Mouse (Mus musculus): ENCODE measurements around the gene Zfp266.

The Zfp266 gene

DNA sequence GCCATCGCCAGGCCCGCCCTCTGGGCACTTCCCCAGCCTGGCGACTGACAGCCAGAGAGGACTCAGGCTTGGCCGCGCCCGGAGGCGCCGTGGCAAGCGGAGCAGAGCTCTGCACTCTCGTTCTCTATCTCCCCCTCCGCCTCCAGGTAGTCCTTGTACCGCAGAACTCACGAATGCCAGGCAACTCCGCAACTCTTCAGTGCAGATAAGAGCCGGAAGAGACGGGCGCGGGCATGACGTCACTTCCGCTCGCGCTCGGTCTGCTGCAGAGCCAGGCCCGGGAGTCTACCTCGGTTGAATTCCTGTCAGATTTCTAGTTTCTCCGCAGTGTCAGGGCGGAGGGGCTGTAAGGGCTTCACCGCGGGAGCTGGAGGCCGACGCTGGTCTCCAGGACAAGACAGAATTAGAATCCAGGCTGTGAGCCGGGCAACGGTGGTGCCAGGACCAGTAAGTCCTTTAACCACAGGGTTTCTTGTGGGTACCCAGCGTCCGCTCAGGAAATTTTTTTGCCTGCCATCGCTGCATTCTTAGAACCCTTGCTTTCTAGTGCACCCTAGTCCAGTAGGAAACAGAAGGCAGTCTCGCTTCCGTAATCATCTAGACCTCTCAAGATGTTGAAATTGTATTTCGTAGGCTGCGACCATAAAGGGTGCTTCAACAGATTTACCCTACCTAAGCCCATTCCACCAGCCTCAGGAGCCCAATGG, 28.5 kb downstream of the Zfp266 start, which contains the start of gene Zfp426:
Gene Zfp426 (minus strand): TSS at position 220 of the 707 bp plus-strand sequence.
- peak; percentile 80 to 84 for DNase-seq (ENCODE audit: low spot score in 2 of 2)

DNA sequence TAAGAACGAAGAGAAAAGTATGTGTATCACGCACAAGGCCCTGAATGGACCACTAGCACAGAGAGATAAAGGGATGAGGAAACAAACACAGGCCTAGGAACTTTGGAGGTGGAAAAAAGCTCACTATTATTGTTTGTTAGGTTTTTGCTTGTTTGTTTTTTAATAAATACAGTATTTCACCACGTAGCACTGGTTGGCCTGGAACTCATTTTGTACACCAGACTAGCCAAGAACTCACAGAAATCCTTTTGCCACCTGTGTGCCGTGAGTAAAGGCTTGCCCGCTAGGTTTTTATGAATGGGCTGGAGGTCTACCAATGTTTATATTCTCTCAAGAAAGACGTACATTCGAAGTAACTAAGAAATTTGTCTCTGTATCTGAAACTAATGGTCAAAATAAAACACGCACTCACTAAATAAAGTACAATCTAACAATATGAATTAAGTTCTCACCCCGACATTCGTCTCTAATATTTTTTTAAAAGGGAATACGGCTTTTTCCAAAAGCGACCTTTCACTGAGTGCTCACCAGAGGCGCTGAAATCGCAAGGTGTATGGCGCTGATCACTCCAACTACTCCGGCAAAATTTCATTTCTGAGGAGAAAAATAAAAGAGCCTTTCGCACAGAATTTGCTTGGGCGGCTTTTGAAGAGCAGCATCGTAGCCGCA, 29.2 kb downstream of the Zfp266 start:
- no peak for DNase-seq (ENCODE audit: low spot score in 2 of 2)

DNA sequence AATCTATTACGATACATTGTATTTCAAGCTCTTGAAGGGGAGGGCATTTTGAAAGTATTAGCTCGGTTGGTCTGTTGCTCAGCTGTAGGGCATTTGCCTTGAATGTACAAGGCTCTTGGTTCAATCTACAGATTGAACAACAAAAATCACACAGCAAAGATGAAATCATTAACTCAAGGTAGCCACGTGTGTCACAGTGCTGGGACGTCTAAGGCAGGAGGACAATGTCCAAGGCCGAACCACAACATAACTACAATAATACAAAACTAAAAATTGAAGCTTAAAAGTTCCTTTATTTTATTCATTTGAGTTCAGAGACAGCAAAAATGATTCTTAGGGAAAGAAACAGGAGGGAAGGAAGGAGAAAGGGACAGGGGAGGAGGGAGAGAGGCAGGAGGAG, 31.7 kb downstream of the Zfp266 start:
- DNase-seq (ENCODE audit: low spot score in 2 of 2): no peak

DNA sequence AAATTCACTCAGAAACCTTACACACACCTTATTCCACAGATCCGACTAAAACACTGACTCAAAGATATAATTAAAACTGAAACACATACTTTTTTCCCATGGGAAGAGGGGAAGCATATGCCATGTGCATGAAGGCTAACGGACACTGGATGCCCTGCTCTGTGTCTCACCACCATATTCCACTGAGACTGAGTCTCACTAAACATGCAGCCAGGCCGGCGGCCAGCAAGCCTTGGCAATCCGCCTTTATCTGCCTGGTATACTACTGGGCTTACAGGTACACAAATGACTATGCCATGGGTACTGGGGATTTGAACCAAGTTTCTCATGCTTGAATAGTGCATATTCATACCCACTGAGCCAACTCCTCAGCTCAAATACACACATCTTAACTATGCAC, 41.8 kb downstream of the Zfp266 start:
- no peak for DNase-seq (ENCODE audit: low spot score in 2 of 2)

DNA sequence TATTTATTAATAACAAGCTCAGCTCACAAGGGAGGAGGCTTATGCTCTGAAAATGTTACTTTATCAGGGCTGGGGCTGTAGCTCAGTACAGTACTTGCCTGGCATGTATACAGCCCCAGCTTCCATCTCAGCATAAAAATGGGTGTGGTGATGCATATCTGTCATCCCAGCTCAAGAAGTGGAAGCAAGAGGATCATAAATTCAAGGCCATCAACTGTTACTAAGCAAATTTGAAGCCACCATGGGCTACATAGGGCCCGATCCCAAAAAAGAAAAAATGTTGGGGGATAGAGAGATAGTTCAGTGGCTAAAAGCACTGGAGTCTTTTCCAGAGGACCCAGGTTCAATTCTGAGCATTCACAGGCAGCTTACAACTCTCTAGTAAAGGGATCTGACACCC, 44.6 kb downstream of the Zfp266 start:
- no peak for DNase-seq (ENCODE audit: low spot score in 2 of 2)

DNA sequence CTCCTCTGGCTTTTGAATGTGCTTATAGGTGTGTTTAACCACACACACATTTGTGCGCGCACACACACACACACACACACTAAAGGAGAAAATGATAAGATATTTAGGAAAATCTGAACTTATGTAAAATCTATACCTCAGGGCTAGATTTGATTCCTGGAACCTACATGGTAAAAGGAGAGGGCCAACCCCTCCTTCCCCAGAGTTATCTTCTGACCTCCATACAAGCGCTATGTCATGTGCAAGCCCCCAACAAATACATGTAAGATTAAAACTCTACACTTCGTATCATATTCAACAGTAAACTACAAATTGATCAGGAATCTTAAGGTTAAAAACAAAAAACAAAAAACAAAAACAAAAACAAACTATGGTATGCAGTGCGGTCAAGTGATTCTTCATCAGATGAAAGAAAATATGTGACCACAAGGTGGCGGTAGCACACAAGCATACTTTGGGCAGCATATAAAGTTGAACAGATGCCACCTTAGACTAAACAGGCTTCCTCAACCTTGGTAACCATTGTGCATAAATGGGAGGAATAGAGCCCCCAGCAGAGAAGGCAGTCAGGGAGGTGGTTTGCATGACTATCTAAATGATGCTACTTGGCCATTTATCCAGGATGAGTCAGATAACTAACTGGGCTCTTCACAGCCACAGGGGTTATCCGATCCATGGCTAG, 54.3 kb downstream of the Zfp266 start:
- peak; percentile 47 to 63 for DNase-seq (ENCODE audit: low spot score in 2 of 2)

DNA sequence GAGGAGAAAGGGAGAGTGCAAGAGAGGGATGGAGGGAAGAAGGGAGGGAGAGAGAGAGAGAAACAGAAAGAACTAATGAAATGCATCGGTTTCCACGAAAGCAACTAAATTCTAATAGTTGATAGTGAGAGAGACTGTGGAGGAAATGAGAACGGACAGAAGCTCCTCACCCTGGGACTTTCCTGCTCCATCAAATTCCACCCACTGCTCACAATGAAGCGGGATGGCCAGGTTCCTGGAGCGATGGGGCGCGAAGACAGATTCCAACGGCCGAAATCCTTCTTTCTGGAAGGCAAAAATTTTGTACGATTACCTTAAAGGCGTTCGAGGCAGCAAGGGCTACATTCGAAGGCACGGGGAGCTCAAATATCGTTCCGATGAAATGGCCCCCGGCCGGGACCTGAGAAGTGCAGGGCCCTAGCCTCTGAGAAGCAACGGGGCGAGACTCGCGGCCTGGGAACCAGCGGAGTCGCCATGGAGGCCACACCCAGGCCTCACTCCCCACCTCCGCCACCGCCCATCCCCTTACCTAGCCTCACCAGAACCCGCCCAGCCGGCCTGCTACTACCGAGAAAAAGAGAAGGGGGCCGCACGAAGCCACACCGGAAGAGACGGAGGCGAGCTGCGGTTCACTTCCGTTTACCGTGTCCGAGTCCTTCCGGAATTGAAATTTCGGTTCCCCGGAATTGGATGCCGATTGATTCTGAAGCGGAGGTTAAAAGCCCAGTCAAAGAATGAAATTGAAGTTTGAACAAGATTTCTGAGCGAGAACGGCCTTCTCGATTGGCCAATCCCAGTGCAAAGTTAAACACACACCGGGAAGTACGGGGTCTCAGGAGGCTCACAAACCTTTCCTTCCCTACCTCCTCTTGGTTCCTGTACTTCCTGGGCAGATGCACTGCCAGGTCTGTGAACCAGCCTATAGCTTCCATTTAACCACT, 61.6 kb downstream of the Zfp266 start, which contains the start of gene Zfp26:
Gene Zfp26 (minus strand): TSS at position 786 of the 941 bp plus-strand sequence.
- peak; percentile 68 to 77 for DNase-seq (ENCODE audit: low spot score in 2 of 2)

DNA sequence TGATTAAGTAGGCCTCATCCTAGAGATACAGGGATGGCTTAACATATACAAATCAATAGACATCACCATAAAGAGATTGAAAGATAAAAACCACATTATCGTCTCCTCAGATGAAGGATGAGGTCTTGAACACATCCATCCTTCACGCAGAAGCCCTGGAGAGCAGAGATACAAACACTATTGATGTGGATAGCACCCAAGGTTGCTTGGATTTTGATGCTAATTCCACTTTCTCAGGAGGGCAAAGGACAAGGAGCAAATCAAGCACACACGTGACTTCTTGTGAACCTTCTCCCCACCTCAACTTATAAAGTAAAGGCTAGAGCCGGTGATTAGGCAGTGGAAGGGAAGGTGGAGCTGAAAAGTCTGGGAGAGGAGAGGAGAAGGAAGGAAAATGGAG, 67.6 kb downstream of the Zfp266 start:
- DNase-seq (ENCODE audit: low spot score in 2 of 2): no peak

DNA sequence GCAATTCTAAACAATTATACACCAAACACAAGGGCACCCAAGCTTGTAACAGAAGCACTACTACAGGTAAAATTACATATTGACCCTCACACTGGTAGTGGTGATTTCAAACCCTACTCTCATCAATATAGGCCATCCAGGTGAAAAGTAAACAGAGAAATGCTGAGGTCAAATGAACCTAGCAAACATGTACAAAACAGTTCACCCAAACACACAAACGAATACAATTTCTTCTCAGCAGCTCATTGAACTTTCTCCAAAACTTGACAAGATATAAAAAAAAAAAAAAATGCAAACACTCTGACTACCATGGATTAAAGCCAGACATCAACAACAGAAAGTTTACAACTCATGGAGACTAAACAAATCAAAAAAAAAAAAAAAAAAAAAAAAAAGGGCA, 69.7 kb downstream of the Zfp266 start:
- DNase-seq (ENCODE audit: low spot score in 2 of 2): no peak
